Mouse (Mus musculus) A20 (cell line): Measurements from ENCODE around the gene Dclk2.
A peak's percentile ranks its signal among the peaks of the same experiment; 100 is the strongest.

ENCODE experiments used
- DNase-seq: peaks from one replicate; pipeline ENCODE4 v3.0.0-alpha.2; 2011; ENCODE audit warnings: low read depth, low spot score

Gene Dclk2

GRCm38 (mm10) chr3:86799041-86799440 is 121.6 kb downstream of the Dclk2 start:
- no peak for DNase-seq

GRCm38 (mm10) chr3:86797871-86798460 is 122.7 kb downstream of the Dclk2 start:
- no peak for DNase-seq

- peak; percentile 24 for DNase-seq
Measured at GRCm38 (mm10) chr3:86796716-86797115, 123.9 kb downstream of the Dclk2 start.

GRCm38 (mm10) chr3:86793720-86794191 is 126.9 kb downstream of the Dclk2 start:
- DNase-seq = no peak

GRCm38 (mm10) chr3:86793264-86793663 is 127.4 kb downstream of the Dclk2 start:
- DNase-seq = no peak

- DNase-seq = no peak
Measured at GRCm38 (mm10) chr3:86789752-86790151, 130.9 kb downstream of the Dclk2 start.

- peak; percentile 51 for DNase-seq
Measured at GRCm38 (mm10) chr3:86788711-86789110, 131.9 kb downstream of the Dclk2 start.

- DNase-seq = no peak
Measured at GRCm38 (mm10) chr3:86787423-86788123, 133.1 kb downstream of the Dclk2 start.

GRCm38 (mm10) chr3:86786845-86787351 is 133.8 kb downstream of the Dclk2 start:
- DNase-seq = no peak

GRCm38 (mm10) chr3:86786280-86786679 is 134.4 kb downstream of the Dclk2 start:
- no peak for DNase-seq

GRCm38 (mm10) chr3:86784930-86785329 is 135.7 kb downstream of the Dclk2 start:
- no peak for DNase-seq

- DNase-seq = no peak
Measured at GRCm38 (mm10) chr3:86784051-86784450, 136.6 kb downstream of the Dclk2 start.

- peak; percentile 27 for DNase-seq
Measured at GRCm38 (mm10) chr3:86779704-86780103, 140.9 kb downstream of the Dclk2 start.

- no peak for DNase-seq
Measured at GRCm38 (mm10) chr3:86775444-86775828, 145.2 kb downstream of the Dclk2 start.

GRCm38 (mm10) chr3:86774566-86775443 is 145.8 kb downstream of the Dclk2 start:
- peak; percentile 91 for DNase-seq

- no peak for DNase-seq
Measured at GRCm38 (mm10) chr3:86768969-86769368, 151.7 kb downstream of the Dclk2 start.

- no peak for DNase-seq
Measured at GRCm38 (mm10) chr3:86768553-86768952, 152.1 kb downstream of the Dclk2 start.

- DNase-seq = no peak
Measured at GRCm38 (mm10) chr3:86762456-86762855, 158.2 kb downstream of the Dclk2 start.

- no peak for DNase-seq
Measured at GRCm38 (mm10) chr3:86762036-86762415, 158.6 kb downstream of the Dclk2 start.

- peak; percentile 68 for DNase-seq
Measured at GRCm38 (mm10) chr3:86761095-86762035, 159.3 kb downstream of the Dclk2 start.

- DNase-seq = no peak
Measured at GRCm38 (mm10) chr3:86760474-86760873, 160.2 kb downstream of the Dclk2 start.
